Mouse (Mus musculus) MEL (cell line): ENCODE measurements around the gene Ppef2. TPM values are rescaled to one million over a fixed set of nuclear protein-coding genes. Genes with fewer than 3 reads are reported as not detected.

Experiments
- DNase-seq: peaks from one replicate; pipeline ENCODE4 v3.0.0; 2011; ENCODE audit warnings: low read depth, low spot score
- H3K27ac ChIP-seq: 2 replicates; pipeline ENCODE4 v1.5.1; 2012; ENCODE audit warnings: low read depth, mild to moderate bottlenecking, control low read depth, low read length, moderate library complexity; ENCODE audit not compliant: control insufficient read depth
- H3K27me3 ChIP-seq, 2 experiments: fragments of 150-350 bp in 1 of 2; sonication (generic) in 1 of 2; 2 replicates each; pipeline ENCODE4 v1.6.1; 2012; ENCODE audit warnings: low read length in 2 of 2, mild to moderate bottlenecking in 2 of 2, improper control_type of control experiment in 1 of 2, moderate library complexity in 1 of 2; ENCODE audit not compliant: insufficient read depth in 2 of 2, control insufficient read depth in 1 of 2
- H3K36me3 ChIP-seq, 2 experiments: 2 replicates each; pipeline ENCODE4 v1.6.1; 2012 to 2014; ENCODE audit warnings: low read length in 2 of 2, improper control_type of control experiment in 1 of 2, inconsistent platforms in 1 of 2, mild to moderate bottlenecking in 1 of 2; ENCODE audit not compliant: insufficient read depth in 2 of 2, control insufficient read depth in 1 of 2
- H3K4me1 ChIP-seq, 2 experiments: fragments of 150-350 bp in 1 of 2; sonication (generic) in 1 of 2; 2 replicates each; pipeline ENCODE4 v1.6.1; 2012; ENCODE audit warnings: low read length in 2 of 2, improper control_type of control experiment in 1 of 2, mild to moderate bottlenecking in 1 of 2; ENCODE audit not compliant: insufficient read depth in 2 of 2, control insufficient read depth in 1 of 2
- H3K4me3 ChIP-seq, 2 experiments: fragments of 150-350 bp in 1 of 2; sonication (generic) in 1 of 2; 2 replicates each; pipeline ENCODE4 v1.5.1; 2012; ENCODE audit warnings: low read depth in 2 of 2, low read length in 2 of 2, mild to moderate bottlenecking in 2 of 2, moderate library complexity in 2 of 2, control low read depth in 1 of 2, improper control_type of control experiment in 1 of 2; ENCODE audit not compliant: control insufficient read depth in 1 of 2, insufficient read depth in 1 of 2
- H3K79me2 ChIP-seq: 2 replicates; pipeline ENCODE4 v1.6.1; 2012; ENCODE audit warnings: mild to moderate bottlenecking, low read length, moderate library complexity; ENCODE audit not compliant: control insufficient read depth, poor library complexity, insufficient read depth
- H3K9ac ChIP-seq: 2 replicates; pipeline ENCODE4 v1.6.1; 2012; ENCODE audit warnings: low read depth, mild to moderate bottlenecking, control low read depth, low read length, moderate library complexity; ENCODE audit not compliant: control insufficient read depth, poor library complexity, severe bottlenecking
- H3K9me3 ChIP-seq: fragments of 150-350 bp; sonication (generic); replicated peaks from 2 replicates; pipeline ENCODE4 v1.6.1; 2012; ENCODE audit warnings: mild to moderate bottlenecking, low read length, improper control_type of control experiment, moderate library complexity; ENCODE audit not compliant: insufficient read depth
- CHD1 ChIP-seq: IDR thresholded peaks from 2 replicates; pipeline ENCODE4 v1.6.1; 2012; ENCODE audit warnings: low read depth, mild to moderate bottlenecking, inconsistent platforms, low read length, improper control_type of control experiment
- CHD2 ChIP-seq: IDR thresholded peaks from 2 replicates; pipeline ENCODE4 v1.6.1; 2011; ENCODE audit warnings: low read length, improper control_type of control experiment
- CTCF ChIP-seq, 3 experiments: IDR thresholded peaks in 2 of 3; conservative IDR thresholded peaks in 1 of 3; 2 replicates each; pipeline ENCODE4 v1.5.1; 2011 to 2012; ENCODE audit warnings: low read length in 3 of 3, low read depth in 2 of 3, mild to moderate bottlenecking in 2 of 3, improper control_type of control experiment in 1 of 3, inconsistent platforms in 1 of 3, mixed read lengths in 1 of 3, moderate library complexity in 1 of 3; ENCODE audit not compliant: control insufficient read depth in 1 of 3, insufficient read depth in 1 of 3, poor library complexity in 1 of 3, severe bottlenecking in 1 of 3
- E2F4 ChIP-seq: IDR thresholded peaks from 2 replicates; pipeline ENCODE4 v1.6.1; 2011; ENCODE audit warnings: low read depth, low read length, improper control_type of control experiment, borderline replicate concordance
- ELF1 ChIP-seq: IDR thresholded peaks from 2 replicates; pipeline ENCODE4 v1.6.1; 2014; ENCODE audit warnings: low read depth, mild to moderate bottlenecking, inconsistent platforms, low read length, improper control_type of control experiment, moderate library complexity
- EP300 ChIP-seq, 2 experiments: IDR thresholded peaks; 2 replicates each; pipeline ENCODE4 v1.6.1; 2011; ENCODE audit warnings: improper control_type of control experiment in 2 of 2, low read length in 2 of 2, low read depth in 1 of 2, mild to moderate bottlenecking in 1 of 2
- JUND ChIP-seq: IDR thresholded peaks from 2 replicates; pipeline ENCODE4 v1.6.1; 2011; ENCODE audit warnings: low read depth, mild to moderate bottlenecking, improper control_type of control experiment, low read length
- KAT2A ChIP-seq: conservative IDR thresholded peaks from 2 replicates; pipeline ENCODE4 v1.6.1; 2012; ENCODE audit warnings: low read depth, low read length, improper control_type of control experiment, inconsistent platforms
- MAX ChIP-seq: IDR thresholded peaks from 2 replicates; pipeline ENCODE4 v1.6.1; 2011; ENCODE audit warnings: low read length, improper control_type of control experiment
- MAZ ChIP-seq: IDR thresholded peaks from 2 replicates; pipeline ENCODE4 v1.6.1; 2012; ENCODE audit warnings: low read depth, mild to moderate bottlenecking, inconsistent platforms, low read length, improper control_type of control experiment
- MEF2A ChIP-seq: IDR thresholded peaks from 2 replicates; pipeline ENCODE4 v1.6.1; 2014; ENCODE audit warnings: low read depth, mild to moderate bottlenecking, inconsistent platforms, low read length, improper control_type of control experiment; ENCODE audit not compliant: poor library complexity, insufficient replicate concordance, severe bottlenecking; ENCODE audit errors: extremely low read depth
- MXI1 ChIP-seq: IDR thresholded peaks from 2 replicates; pipeline ENCODE4 v1.6.1; 2011; ENCODE audit warnings: mild to moderate bottlenecking, low read depth, low read length, improper control_type of control experiment
- NELFE ChIP-seq: IDR thresholded peaks from 2 replicates; pipeline ENCODE4 v1.6.1; 2011; ENCODE audit warnings: low read depth, low read length, improper control_type of control experiment
- POLR2A ChIP-seq, 2 experiments: IDR thresholded peaks; 2 replicates each; pipeline ENCODE4 v1.6.1; 2011 to 2012; ENCODE audit warnings: low read length in 2 of 2, mild to moderate bottlenecking in 2 of 2, control low read depth in 1 of 2, improper control_type of control experiment in 1 of 2, low read depth in 1 of 2, moderate library complexity in 1 of 2; ENCODE audit not compliant: control insufficient read depth in 1 of 2, insufficient read depth in 1 of 2, poor library complexity in 1 of 2
- POLR2AphosphoS2 ChIP-seq: IDR thresholded peaks from 2 replicates; pipeline ENCODE4 v1.6.1; 2011; ENCODE audit warnings: low read length, improper control_type of control experiment
- RCOR1 ChIP-seq: IDR thresholded peaks from 2 replicates; pipeline ENCODE4 v1.6.1; 2012; ENCODE audit warnings: low read depth, mild to moderate bottlenecking, inconsistent platforms, low read length, improper control_type of control experiment
- SMC3 ChIP-seq: IDR thresholded peaks from 2 replicates; pipeline ENCODE4 v1.6.1; 2011; ENCODE audit warnings: low read depth, low read length, improper control_type of control experiment
- TCF12 ChIP-seq: IDR thresholded peaks from 2 replicates; pipeline ENCODE4 v1.6.1; 2014; ENCODE audit warnings: low read depth, mild to moderate bottlenecking, inconsistent platforms, low read length, improper control_type of control experiment, moderate library complexity
- UBTF ChIP-seq: IDR thresholded peaks from 2 replicates; pipeline ENCODE4 v1.6.1; 2012; ENCODE audit warnings: low read depth, mild to moderate bottlenecking, inconsistent platforms, low read length, improper control_type of control experiment, moderate library complexity, borderline replicate concordance; ENCODE audit not compliant: insufficient read depth
- USF1 ChIP-seq: IDR thresholded peaks from 2 replicates; pipeline ENCODE4 v1.6.1; 2014; ENCODE audit warnings: low read depth, mild to moderate bottlenecking, inconsistent platforms, low read length, improper control_type of control experiment, moderate library complexity
- USF2 ChIP-seq, 2 experiments: IDR thresholded peaks; 2 replicates each; pipeline ENCODE4 v1.6.1; 2011 to 2012; ENCODE audit warnings: improper control_type of control experiment in 2 of 2, low read length in 2 of 2, borderline replicate concordance in 1 of 2, inconsistent platforms in 1 of 2, low read depth in 1 of 2, mild to moderate bottlenecking in 1 of 2; ENCODE audit not compliant: insufficient read depth in 1 of 2
- ZMIZ1 ChIP-seq: IDR thresholded peaks from 2 replicates; pipeline ENCODE4 v1.6.1; 2012; ENCODE audit warnings: low read depth, mild to moderate bottlenecking, inconsistent platforms, low read length, improper control_type of control experiment, moderate library complexity
- polyA plus RNA-seq, 2 experiments: library from polyadenylated mRNA; stranded (reverse) in 1 of 2; unstranded in 1 of 2; fragments of >175 nt in 1 of 2; fragments of >200 nt in 1 of 2; gene quantifications; 2 replicates each; pipeline versions ENCODE4 v1.2.1 to v1.2.4; 2012; ENCODE audit warnings: low replicate concordance in 2 of 2, low read depth in 1 of 2; ENCODE audit not compliant: insufficient read length in 2 of 2, insufficient read depth in 1 of 2, missing spikeins in 1 of 2
- total RNA-seq: library from RNA; depleted of rRNA; stranded (reverse); fragments of 300-350 nt; gene quantifications from 2 replicates; pipeline ENCODE4 v1.2.3, GENCODE M21; 2012

Ppef2 gene
- total and polyA plus RNA-seq, 3 experiments, result 0.04 to 0.08 TPM; not detected in 1

- Histone ChIP-seq H3K36me3 (peaks cover 0 to 14% of the 10 kb centered on the region in 2 experiments; a peak in 2 of 4 replicates), H3K4me3 (peak overlapping the region in 1 of 2 experiments; percentile 36; a peak in 2 of 4 replicates), H3K27ac (no peak overlapping the region), H3K79me2 (no peaks in the 10 kb centered on the region), H3K9ac (no peak overlapping the region), H3K4me1 (peaks cover 0 to 20% of the 10 kb centered on the region in 2 experiments; a peak in 2 of 4 replicates), H3K9me3 (no peaks in the 10 kb centered on the region), H3K27me3 (no peaks in the 10 kb centered on the region; a peak in 1 of 4 replicates)
- TF ChIP-seq NELFE, result no peak
- TF ChIP-seq MEF2A, result no peak
- TF ChIP-seq ZMIZ1, result no peak
- TF ChIP-seq ELF1, result 0 out of 2 replicates have a peak, but pooled peaks have one; percentile 28
- DNase-seq, result peak; percentile 64
Measured at GRCm38 (mm10) chr5:92218915-92219793, 36.9 kb downstream of the Ppef2 start.

- no peak for DNase-seq
- Histone ChIP-seq H3K27me3 (no peaks in the 10 kb centered on the region; a peak in 1 of 4 replicates), H3K27ac (no peak within 1 kb of the TSS), H3K4me1 (peaks cover 0 to 18% of the 10 kb centered on the region in 2 experiments; a peak in 2 of 4 replicates)
- TF ChIP-seq POLR2AphosphoS2 (no peak), USF2 (IDR thresholded peaks at IDR 0.05; ENCODE audit: borderline replicate concordance in 1 of 2, insufficient read depth in 1 of 2, low read depth in 1 of 2, low read length in 2 of 2) (no peak), EP300 (IDR thresholded peaks at IDR 0.05; ENCODE audit: low read depth in 1 of 2, low read length in 2 of 2) (no peak), MXI1 (no peak), POLR2A (IDR thresholded peaks at IDR 0.05; ENCODE audit: control insufficient read depth in 1 of 2, insufficient read depth in 1 of 2, low read depth in 1 of 2, low read length in 2 of 2, poor library complexity in 1 of 2) (no peak), CTCF (IDR thresholded peaks at IDR 0.05 in 2 of 3, conservative IDR thresholded peaks at IDR 0.05 in 1 of 3; ENCODE audit: control insufficient read depth in 1 of 3, insufficient read depth in 1 of 3, low read depth in 2 of 3, low read length in 3 of 3, poor library complexity in 1 of 3, severe bottlenecking in 1 of 3) (no peak), CHD1 (no peak)
- TF ChIP-seq, all 39 proteins: peak for 0
- Histone ChIP-seq H3K9ac (no peak within 1 kb of the TSS), H3K9me3 (no peaks in the 10 kb centered on the region), H3K79me2 (no peaks in the 10 kb centered on the region), H3K36me3 (peaks cover 0 to 11% of the 10 kb centered on the region in 2 experiments; a peak in 2 of 4 replicates), H3K4me3 (no peak within 1 kb of the TSS)
Measured at GRCm38 (mm10) chr5:92215308-92215707, 40.8 kb downstream of the Ppef2 start, which contains the start of gene U90926. Gene U90926, minus strand, starts transcription at chr5:92215408.

GRCm38 (mm10) chr5:92212231-92212630, 43.8 kb downstream of the Ppef2 start:
- Histone ChIP-seq H3K4me1 (peaks cover 0 to 3% of the 10 kb centered on the region in 2 experiments; a peak in 1 of 4 replicates), H3K36me3 (no peaks in the 10 kb centered on the region), H3K27me3 (no peaks in the 10 kb centered on the region; a peak in 1 of 4 replicates), H3K4me3 (no peak overlapping the region), H3K79me2 (no peaks in the 10 kb centered on the region), H3K27ac (no peak overlapping the region), H3K9ac (no peak overlapping the region), H3K9me3 (no peaks in the 10 kb centered on the region)
- no peak for DNase-seq
- TF ChIP-seq JUND (no peak), POLR2AphosphoS2 (no peak), MEF2A (no peak), MAZ (no peak), SMC3 (no peak), RCOR1 (no peak), USF1 (no peak), E2F4 (no peak), USF2 (IDR thresholded peaks at IDR 0.05; ENCODE audit: borderline replicate concordance in 1 of 2, insufficient read depth in 1 of 2, low read depth in 1 of 2, low read length in 2 of 2) (no peak), KAT2A (no peak), CHD2 (no peak), UBTF (no peak), ZMIZ1 (no peak), MAX (no peak), POLR2A (IDR thresholded peaks at IDR 0.05; ENCODE audit: control insufficient read depth in 1 of 2, insufficient read depth in 1 of 2, low read depth in 1 of 2, low read length in 2 of 2, poor library complexity in 1 of 2) (no peak), TCF12 (no peak)
